Mouse (Mus musculus): Measurements from ENCODE around the gene Osgin1.
A peak's percentile ranks its signal among the peaks of the same experiment; 100 is the strongest.

Osgin1 gene

GRCm38 (mm10) chr8:119446211-119446989 lies 12.5 kb downstream of the Osgin1 start, which contains the start of gene Necab2:
Gene Necab2 (plus strand): TSS chr8:119446719.
- DNase-seq (ENCODE audit: low read depth) = peak; percentile 20

- no peak for DNase-seq (ENCODE audit: low read depth)
Measured at GRCm38 (mm10) chr8:119446990-119447780, 13.3 kb downstream of the Osgin1 start.

DNA sequence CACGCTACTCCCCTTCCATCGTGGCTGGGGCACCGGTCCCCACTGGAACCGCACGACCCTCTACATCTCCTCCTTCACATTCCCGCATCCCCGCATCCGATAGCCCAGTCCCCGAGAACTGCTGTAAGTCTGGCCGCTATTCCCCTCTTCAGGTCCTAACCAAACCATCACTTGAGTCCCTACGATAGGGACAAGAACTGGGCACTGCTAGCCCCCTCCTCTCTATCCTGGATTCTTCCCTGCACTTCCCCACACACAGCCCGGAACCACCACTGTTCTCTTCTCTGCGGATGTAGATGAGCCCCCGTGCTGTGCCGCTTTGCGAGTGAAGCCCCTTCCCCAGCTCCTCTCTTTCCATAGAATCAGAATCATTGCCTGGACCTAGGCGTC lies 13.9 kb downstream of the Osgin1 start:
- DNase-seq (ENCODE audit: low read depth) = no peak

GRCm38 (mm10) chr8:119449627-119450026 lies 15.7 kb downstream of the Osgin1 start:
- DNase-seq (ENCODE audit: low read depth) = no peak

- no peak for DNase-seq (ENCODE audit: low read depth)
Measured at GRCm38 (mm10) chr8:119451131-119451530, 17.2 kb downstream of the Osgin1 start.

GRCm38 (mm10) chr8:119452919-119453318 lies 19.0 kb downstream of the Osgin1 start:
- no peak for DNase-seq (ENCODE audit: low read depth)

DNA sequence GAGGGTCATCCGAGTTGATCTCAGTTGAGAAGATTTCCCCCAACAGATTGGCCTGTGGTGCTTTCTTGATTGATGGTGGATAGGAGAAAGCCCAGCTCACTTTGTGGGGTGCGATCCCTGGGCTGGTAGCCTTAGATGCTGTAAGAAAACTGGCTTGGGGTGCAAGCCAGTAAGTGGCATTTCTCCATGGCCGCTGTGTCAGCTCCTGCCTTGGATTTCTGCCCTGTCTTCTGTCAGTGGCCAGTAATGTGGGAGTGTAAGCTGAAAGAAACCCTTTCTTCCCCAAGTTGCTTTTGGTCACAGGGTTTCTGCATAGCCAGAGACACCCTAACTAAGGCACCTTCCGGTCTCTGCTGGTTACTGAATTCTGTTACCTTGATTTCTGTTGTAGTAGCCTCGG lies 22.1 kb downstream of the Osgin1 start:
- DNase-seq (ENCODE audit: low read depth) = no peak

DNA sequence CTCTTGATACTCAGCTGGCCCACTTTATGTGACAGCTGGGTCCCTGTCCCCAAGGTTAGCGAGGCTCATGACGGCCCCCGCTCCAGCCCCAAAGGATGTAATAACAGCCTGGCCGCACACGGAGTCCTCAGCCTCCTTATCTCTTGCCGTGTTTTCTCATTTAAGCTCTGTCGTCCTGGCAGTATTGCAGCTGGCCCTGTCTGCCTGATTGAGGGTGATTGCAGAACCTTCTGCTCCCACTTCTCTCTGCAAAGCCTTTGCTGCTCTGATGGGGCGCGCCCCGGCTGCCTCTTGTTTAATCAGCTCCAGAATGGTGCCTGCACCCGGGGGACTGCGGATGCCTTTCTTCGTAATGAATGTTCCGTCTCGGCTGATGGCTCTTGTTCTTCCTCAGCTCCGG lies 25.8 kb downstream of the Osgin1 start:
- no peak for DNase-seq (ENCODE audit: low read depth)

DNA sequence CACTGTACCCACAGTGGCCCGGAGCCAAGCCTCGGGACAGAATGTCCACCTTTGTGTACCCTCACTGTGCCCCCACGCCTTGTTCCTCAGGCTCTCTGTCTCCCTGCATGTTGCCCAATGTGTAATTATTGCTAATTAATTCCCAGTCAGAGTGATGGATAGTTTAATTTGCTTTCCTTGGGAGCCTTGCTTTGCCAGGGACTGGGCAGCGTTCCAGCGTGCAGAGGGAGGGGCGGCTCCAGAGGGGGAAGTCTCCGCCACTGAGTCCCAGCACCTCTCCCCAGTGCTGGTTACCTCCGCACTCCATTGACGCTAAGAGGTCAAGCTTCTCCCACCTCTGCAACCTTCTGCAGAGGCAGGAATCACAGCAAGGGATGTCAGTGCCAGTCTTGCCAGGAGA lies 27.4 kb downstream of the Osgin1 start:
- no peak for DNase-seq (ENCODE audit: low read depth)

- no peak for DNase-seq (ENCODE audit: low read depth)
Measured at GRCm38 (mm10) chr8:119463709-119464108, 29.8 kb downstream of the Osgin1 start.

- DNase-seq (ENCODE audit: low read depth) = no peak
Measured at GRCm38 (mm10) chr8:119466105-119466504, 32.2 kb downstream of the Osgin1 start.

DNA sequence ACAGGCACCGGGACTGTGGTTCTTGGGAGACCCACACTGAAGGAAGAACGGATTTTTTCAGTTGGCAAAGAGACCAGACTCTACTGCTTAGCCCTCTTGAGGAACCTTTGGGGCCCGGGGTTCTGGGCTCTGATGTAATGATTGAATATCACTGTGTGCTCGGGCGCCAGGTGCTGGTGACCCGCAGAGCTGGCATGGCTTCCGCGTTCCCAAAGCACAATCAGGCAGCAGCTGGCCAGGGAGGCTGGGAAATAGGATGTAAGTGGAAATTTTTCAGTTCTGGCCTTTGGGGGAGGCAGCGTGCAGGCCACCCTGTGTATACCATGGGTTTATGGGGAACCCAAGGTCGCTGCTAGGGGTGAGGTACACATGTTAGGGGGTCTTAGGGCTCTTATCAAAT lies 32.9 kb downstream of the Osgin1 start:
- DNase-seq (ENCODE audit: low read depth) = no peak

DNA sequence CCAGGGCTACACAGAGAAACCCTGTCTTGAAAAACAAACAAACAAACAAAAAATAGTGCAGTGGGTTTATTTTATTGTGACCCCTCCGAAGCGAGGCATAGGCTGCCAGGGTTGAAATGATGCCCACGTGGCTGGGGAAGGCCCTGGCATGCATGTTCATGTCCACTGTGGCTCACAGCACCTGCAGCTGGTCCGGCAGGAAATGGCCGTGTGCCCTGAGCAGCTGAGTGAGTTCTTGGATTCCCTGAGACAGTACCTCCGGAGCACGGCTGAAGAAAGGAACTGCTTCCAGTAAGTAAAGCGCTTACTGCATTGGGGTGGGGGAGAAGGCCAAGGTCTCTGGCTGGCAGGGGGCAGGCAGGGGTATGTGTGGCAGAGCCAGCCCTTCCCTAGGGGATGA lies 34.2 kb downstream of the Osgin1 start:
- no peak for DNase-seq (ENCODE audit: low read depth)

DNA sequence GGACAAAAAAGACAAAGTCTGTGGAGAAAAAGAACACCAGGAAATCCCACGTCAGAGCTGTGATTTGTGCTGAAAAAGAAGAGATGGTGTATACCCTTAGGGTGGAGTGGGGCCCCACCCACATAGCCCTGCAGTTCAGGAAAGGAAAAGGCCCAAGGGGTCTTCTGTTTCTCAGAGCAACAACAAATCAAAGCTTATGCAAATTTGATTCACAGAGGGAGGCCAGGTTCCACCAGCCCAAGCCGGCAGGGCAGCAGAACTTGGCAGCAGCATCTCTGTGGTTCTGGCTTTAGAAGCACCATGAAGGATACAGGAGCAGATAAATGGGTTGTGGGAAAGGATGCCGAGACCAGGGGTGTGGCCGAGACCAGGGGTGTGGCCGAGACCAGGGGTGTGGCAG lies 44.8 kb downstream of the Osgin1 start:
- no peak for DNase-seq (ENCODE audit: low read depth)

DNA sequence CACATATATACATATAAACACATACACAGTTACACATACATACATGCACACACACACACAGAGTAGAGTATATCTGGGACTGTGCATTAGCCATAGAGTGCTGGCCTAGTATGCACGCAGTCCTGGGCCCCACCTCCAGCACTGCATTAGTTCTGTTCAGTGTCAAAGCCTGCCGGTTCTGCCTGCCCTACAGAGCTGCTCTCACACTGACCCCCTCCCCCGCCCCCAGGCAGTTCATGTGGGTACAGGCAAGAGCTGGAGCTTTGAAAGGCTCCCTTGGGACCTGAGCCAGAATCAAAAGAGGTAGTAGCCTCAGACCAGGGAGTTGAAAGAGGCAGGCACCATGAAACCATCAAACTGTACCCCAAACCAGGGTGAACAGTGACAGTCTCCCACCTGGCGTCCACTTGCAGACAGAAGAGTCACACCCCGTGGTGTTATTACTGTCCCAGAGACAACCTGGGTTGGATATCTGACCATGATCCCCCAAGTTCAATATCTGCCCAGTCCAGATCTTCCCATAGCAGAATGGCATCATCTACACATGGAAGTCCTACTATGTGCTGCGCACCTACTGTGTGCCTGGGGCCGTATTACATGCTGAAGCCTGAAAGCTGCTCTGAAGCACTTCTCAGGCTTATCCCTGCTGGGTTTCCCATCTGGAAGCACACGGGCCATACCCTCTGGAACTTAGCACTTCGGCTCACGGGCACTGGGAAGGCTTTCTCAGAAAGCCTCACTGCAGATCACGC lies 50.4 kb downstream of the Osgin1 start:
- DNase-seq (ENCODE audit: low read depth) = no peak

GRCm38 (mm10) chr8:119487093-119487492 lies 53.2 kb downstream of the Osgin1 start:
- DNase-seq (ENCODE audit: low read depth) = no peak

Measured in c-Kit-positive CD71-positive TER-119-negative erythroid progenitor cells, embryonic 14.5 days (primary cell).